Mouse (Mus musculus): ENCODE measurements around the gene Sgcd.

- TF ChIP-seq CTCF (IDR thresholded peaks at IDR 0.05; ENCODE audit: borderline replicate concordance, insufficient read depth, low read length) (no peak), POLR2A (IDR thresholded peaks at IDR 0.05; ENCODE audit: low read depth, low read length) (no peak)
Measured at GRCm38 (mm10) chr11:47167376-47167775, 821.4 kb downstream of the Sgcd start.
